Mouse (Mus musculus) hindbrain, embryonic 14.5 days (tissue): Measurements from ENCODE around the gene Hsd17b2. TPM values are rescaled to one million over a fixed set of nuclear protein-coding genes. Genes with fewer than 3 reads are reported as not detected.

ENCODE experiments used
- ATAC-seq: fragments of 200-750 bp; cut with Nextera tagmentation; 2 replicates; pipeline ENCODE4 v1.8.0; 2017; ENCODE audit warnings: moderate number of reproducible peaks, mild to moderate bottlenecking, moderate TSS enrichment, moderate library complexity; ENCODE audit not compliant: low FRiP score
- DNase-seq: peaks from one replicate; pipeline ENCODE4 v3.0.0-alpha.2; 2015; ENCODE audit warnings: low spot score
- H3K27ac ChIP-seq: fragments of 300-500 bp; sonication (generic); 2 replicates; pipeline ENCODE4 v1.5.1; 2014; ENCODE audit warnings: mild to moderate bottlenecking, moderate library complexity
- H3K27me3 ChIP-seq: fragments of 300-500 bp; sonication (generic); 2 replicates; pipeline ENCODE4 v1.6.1; 2014; ENCODE audit warnings: mild to moderate bottlenecking, low read length, mixed read lengths; ENCODE audit not compliant: control insufficient read depth, insufficient read depth
- H3K36me3 ChIP-seq: fragments of 300-500 bp; sonication (generic); replicated peaks from 2 replicates; pipeline ENCODE4 v1.6.1; 2014; ENCODE audit not compliant: control insufficient read depth, insufficient read depth
- H3K4me1 ChIP-seq: fragments of 300-500 bp; sonication (generic); replicated peaks from 2 replicates; pipeline ENCODE4 v1.6.1; 2014; ENCODE audit warnings: antibody characterized with exemption, low read length, mixed read lengths; ENCODE audit not compliant: control insufficient read depth, insufficient read depth
- H3K4me2 ChIP-seq: fragments of 300-500 bp; sonication (generic); replicated peaks from 2 replicates; pipeline ENCODE4 v1.6.1; 2014; ENCODE audit warnings: mild to moderate bottlenecking, moderate library complexity
- H3K4me3 ChIP-seq: fragments of 300-500 bp; sonication (generic); replicated peaks from 2 replicates; pipeline ENCODE4 v1.5.1; 2014; ENCODE audit warnings: mild to moderate bottlenecking, low read length
- H3K9ac ChIP-seq: fragments of 300-500 bp; sonication (generic); 2 replicates; pipeline ENCODE4 v1.6.1; 2014
- H3K9me3 ChIP-seq: fragments of 300-500 bp; sonication (generic); 2 replicates; pipeline ENCODE4 v1.6.1; 2016; ENCODE audit warnings: low read length; ENCODE audit not compliant: control insufficient read depth
- WGBS: fragments of 180-500 bp; shearing (Covaris S2); extraction: QIAGEN DNeasy Blood & Tissue Kit; methylation state at CpG from one replicate; pipeline ENCODE4 v1.1.7; 2014; 5-methylcytosine and 5-hydroxymethylcytosine counted together
- polyA plus RNA-seq: library from polyadenylated mRNA; unstranded; fragments of >200 nt; fragmentation: Nextera tagmentation; extraction: Ambion mirVana; gene quantifications from 2 replicates; pipeline ENCODE4 v1.2.1, GENCODE M21; 2014

The Hsd17b2 gene
- polyA plus RNA-seq, 1 experiment from 2014 or later = 0.25 TPM

- Histone ChIP-seq H3K9ac (peak within 1 kb of the TSS; percentile 72), H3K27me3 (no peaks in the 10 kb centered on the region), H3K9me3 (no peaks in the 10 kb centered on the region), H3K4me1 (peaks cover 9% of the 10 kb centered on the region), H3K4me3 (peak within 1 kb of the TSS; percentile 65), H3K27ac (peak within 1 kb of the TSS; percentile 81), H3K4me2 (peak within 1 kb of the TSS; percentile 79), H3K36me3 (peaks cover 25% of the 10 kb centered on the region)
- ATAC-seq (peak; percentile 99), DNase-seq (peak; percentile 99)
- under 1% methylated on average over 65 of the region's 65 CpGs for WGBS
Measured at GRCm38 (mm10) chr8:117801443-117802298, 100.0 kb downstream of the Hsd17b2 start, which contains the start of gene Mphosph6. TSS of gene Mphosph6 (minus strand) at chr8:117801943.

GRCm38 (mm10) chr8:117802299-117802689 lies 100.6 kb downstream of the Hsd17b2 start:
- Histone ChIP-seq H3K4me3 (peak overlapping the region; percentile 65), H3K27me3 (no peaks in the 10 kb centered on the region), H3K4me2 (peak overlapping the region; percentile 79), H3K4me1 (peaks cover 9% of the 10 kb centered on the region), H3K27ac (0 out of 2 replicates have a peak overlapping the region, but pooled peaks have one; percentile 16), H3K9me3 (no peaks in the 10 kb centered on the region), H3K9ac (peak overlapping the region; percentile 72), H3K36me3 (peaks cover 18% of the 10 kb centered on the region)
- peak; percentile 59 for ATAC-seq
- WGBS = 1% methylated on average over 11 of the region's 11 CpGs
- no peak for DNase-seq

GRCm38 (mm10) chr8:117805419-117805818 lies 103.7 kb downstream of the Hsd17b2 start:
- Histone ChIP-seq H3K4me2 (no peak overlapping the region), H3K27me3 (no peaks in the 10 kb centered on the region), H3K27ac (no peak overlapping the region), H3K36me3 (no peaks in the 10 kb centered on the region), H3K9me3 (no peaks in the 10 kb centered on the region), H3K9ac (no peak overlapping the region), H3K4me1 (peaks cover 5% of the 10 kb centered on the region), H3K4me3 (no peak overlapping the region)
- no peak for DNase-seq
- WGBS = 67% methylated on average over 5 of the region's 5 CpGs
- no peak for ATAC-seq

Other genes starting within 250 kb of the Hsd17b2 start
- 1.2 TPM in 2 replicates for gene Plcg2, start 203.6 kb upstream of the Hsd17b2 start, polyA plus RNA-seq
- gene Sdr42e1, start 28.2 kb upstream of the Hsd17b2 start, polyA plus RNA-seq = 1.6 and 1.8 TPM in 2 replicates
- 28.1 and 30.8 TPM in 2 replicates for gene Mphosph6, start 100.0 kb downstream of the Hsd17b2 start, polyA plus RNA-seq